Mouse (Mus musculus): Measurements from ENCODE around the gene Iqsec1.

DNA sequence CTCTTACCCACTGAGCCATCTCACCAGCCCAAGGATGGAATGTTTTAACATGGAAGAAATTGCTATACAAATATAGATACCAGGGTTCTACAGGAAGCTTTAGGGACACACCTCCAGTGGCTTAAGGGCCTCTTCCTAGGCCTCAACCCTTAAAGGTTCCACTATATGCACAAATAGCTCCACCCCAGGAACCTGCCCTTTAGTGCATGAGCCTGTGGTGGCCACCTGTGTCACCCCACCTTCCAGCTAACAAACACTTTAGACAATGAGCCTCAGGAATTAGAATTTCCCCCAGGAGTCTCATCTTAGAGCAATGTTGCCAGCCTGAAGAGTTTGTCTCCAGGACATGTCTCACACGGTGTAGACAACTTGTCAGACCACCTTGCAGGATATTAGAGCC, 96.1 kb downstream of the Iqsec1 start:
- TF ChIP-seq CTCF (IDR thresholded peaks at IDR 0.05; ENCODE audit: low read depth, low read length) (no peak), POLR2A (IDR thresholded peaks at IDR 0.05; ENCODE audit: extremely low read depth, insufficient read depth, low read length) (no peak)
